Mouse (Mus musculus) E14TG2a.4 (cell line): ENCODE measurements around the gene Parp3.

Source experiments
- CTCF ChIP-seq: conservative IDR thresholded peaks from 2 replicates; pipeline ENCODE4 v1.5.1; 2014; ENCODE audit warnings: low read length
- NANOG ChIP-seq: IDR thresholded peaks from 2 replicates; pipeline ENCODE4 v1.6.1; 2014; ENCODE audit warnings: borderline replicate concordance, low read length, mixed read lengths
- POU5F1 ChIP-seq: IDR thresholded peaks from 2 replicates; pipeline ENCODE4 v1.6.1; 2014; ENCODE audit warnings: low read length, borderline replicate concordance

DNA sequence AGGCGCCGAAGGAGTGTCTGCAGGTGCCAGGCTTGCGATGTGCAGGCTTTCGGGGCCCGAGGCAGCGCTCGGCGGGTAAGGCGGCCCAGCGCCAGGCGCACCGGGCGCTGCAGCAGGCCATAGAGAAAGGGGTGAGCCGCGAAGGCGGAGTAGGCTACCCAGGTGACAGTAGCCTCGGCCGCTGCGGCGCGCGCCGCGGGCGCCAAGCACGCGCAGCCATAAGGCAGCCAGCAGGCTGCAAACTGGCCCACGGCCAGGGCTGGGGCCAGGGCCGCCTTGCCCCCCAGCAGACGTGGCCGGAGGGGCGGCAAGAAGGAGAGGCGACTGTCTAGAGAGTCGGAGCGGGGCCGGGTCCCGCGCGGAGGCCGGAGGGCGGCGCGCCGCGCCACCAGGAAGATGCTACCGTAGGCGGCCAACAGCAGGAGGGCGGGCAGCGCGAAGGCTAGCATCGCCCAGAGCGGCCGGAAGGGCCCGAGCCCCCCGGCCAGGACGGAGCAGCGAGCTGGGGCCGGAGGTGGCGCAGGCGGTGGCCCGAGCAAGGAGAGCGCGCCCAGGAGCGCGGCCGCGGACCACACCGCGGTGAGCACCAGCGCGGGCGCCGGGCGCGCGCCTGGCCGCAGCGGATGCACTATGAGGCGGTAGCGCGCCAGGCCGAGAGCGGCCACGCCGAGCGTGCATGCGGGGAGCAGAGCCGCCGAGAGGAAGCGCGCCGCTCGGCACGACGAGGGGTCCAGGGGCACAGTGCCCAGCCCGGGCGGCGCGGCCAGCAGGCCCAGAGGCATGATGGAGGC lies 11.8 kb downstream of the Parp3 start:
- TF ChIP-seq CTCF (no peak), POU5F1 (no peak), NANOG (no peak)
